Mouse (Mus musculus) subcutaneous adipose tissue, adult 2 months (tissue): Measurements from ENCODE around the gene Rps2. TPM values are rescaled to one million over a fixed set of nuclear protein-coding genes. Genes with fewer than 3 reads are reported as not detected.

Source experiments
- polyA plus RNA-seq: library from polyadenylated mRNA; depleted of rRNA; stranded (reverse); fragments of >200 nt; gene quantifications from 2 replicates; pipeline ENCODE4 v1.2.3, GENCODE M21; 2012; ENCODE audit warnings: low replicate concordance; rRNA removed

Gene Rps2
- polyA plus RNA-seq = 1,499 and 4,382 TPM in 2 replicates

DNA sequence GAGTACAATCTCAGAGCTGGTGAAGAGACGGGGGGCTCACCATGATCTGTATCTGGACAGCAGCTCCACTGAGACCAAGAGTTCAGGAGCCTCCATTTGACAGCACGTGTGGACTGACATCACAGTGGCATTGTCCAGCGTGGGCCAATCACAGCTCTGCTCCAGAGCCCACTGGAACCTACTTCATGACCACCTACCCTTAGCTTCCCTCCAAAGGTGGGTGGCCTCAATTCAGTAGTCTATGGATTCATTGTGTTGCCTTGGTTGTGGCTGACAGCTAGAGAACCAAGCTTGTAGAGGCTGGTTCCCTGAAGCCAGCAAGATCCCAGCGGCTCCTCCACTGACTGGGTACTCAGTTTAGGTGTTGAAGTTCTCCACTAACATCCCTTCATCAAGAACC is at the start of gene Rps2, which contains the start of gene Rnf151:
Rps2 (plus strand) TSS at position 174 of the 400 bp plus-strand sequence.
Rnf151 (minus strand) TSS at position 121 of the 400 bp plus-strand sequence.

GRCm38 (mm10) chr17:24669545-24670245 is 48.2 kb upstream of the Rps2 start, which contains the start of gene Zfp598:
Zfp598 (plus strand) TSS chr17:24669687.

GRCm38 (mm10) chr17:24689251-24690081 is 28.4 kb upstream of the Rps2 start, which contains the start of gene Syngr3:
Syngr3 (minus strand) TSS chr17:24689955.

GRCm38 (mm10) chr17:24696011-24696697 is 21.8 kb upstream of the Rps2 start, which contains the start of the genes Gfer and Noxo1:
Gfer (minus strand) TSS chr17:24696156.
Noxo1 (plus strand) TSS chr17:24696234.

DNA sequence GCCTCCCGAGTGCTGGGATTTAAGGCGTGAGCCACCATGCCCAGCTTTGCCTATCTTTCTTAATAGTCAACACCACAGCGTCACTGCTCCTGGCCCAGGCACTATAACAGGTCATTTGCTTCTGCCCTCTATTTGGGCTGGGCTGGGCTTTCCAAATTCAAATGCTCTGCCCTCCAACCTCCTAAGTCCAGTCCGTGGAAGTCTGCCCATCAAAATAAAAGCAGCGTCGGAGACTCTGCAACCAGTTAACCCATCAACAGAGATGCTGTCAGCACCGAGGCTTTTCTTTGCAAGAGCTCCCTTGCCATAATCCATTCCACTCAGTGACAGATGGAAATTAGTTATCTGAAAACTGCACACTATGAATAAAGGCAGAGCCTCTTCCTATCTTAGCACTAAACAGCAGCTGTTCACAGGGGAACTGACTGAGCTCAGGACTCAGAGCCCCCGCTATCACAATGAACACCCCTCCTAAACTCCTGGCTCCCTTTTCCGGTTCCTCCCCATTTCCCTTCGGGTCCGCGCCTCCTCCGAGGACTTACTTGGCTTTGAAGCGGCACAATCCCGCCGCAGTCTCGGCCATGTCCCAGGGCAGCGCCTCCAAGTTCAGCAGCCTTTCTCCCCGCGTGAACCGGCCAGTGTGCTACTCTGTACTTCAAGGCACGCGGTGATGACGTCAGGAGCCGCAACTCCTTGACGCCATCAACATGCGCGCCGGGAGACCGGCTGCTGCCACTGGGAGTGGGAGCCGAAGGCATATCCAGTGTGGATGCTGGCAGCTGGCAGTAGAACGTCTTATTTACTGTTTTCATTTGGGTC is 10.7 kb upstream of the Rps2 start, which contains the start of gene Tbl3:
Tbl3 (minus strand) TSS at position 679 of the 819 bp plus-strand sequence.

GRCm38 (mm10) chr17:24724184-24724583 is 6.3 kb downstream of the Rps2 start, which contains the start of gene Ndufb10:
Ndufb10 (minus strand) TSS chr17:24724478.

DNA sequence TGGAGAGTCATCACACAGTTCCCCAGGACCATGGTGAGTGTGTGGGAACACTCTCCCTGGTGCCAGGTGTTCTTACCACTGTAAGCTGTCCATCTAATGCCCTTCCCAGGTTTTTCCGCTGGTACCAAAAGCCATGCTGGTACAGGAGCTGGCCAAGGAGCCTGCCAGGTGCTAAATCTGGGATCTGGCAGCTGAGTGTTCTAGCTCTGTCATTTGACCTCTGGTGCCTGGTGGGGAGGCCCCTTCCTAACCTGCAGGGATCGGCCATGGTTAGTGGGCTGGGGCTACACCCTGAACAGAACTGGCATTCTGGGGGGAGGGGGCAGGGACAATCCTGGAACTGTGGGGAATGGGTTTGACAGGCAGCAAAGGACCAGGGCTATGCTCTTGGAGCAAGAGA is 9.7 kb downstream of the Rps2 start, which contains the start of gene Rpl3l:
Rpl3l (plus strand) TSS at position 203 of the 400 bp plus-strand sequence.

GRCm38 (mm10) chr17:24736330-24737051 is 18.6 kb downstream of the Rps2 start, which contains the start of gene Msrb1:
Msrb1 (plus strand) TSS chr17:24736642.

GRCm38 (mm10) chr17:24752415-24753394 is 34.8 kb downstream of the Rps2 start, which contains the start of gene Hs3st6:
Hs3st6 (plus strand) TSS chr17:24752988.

Other genes with a start within 250 kb of the Rps2 start
- gene E4f1, start 247.8 kb upstream of the Rps2 start, polyA plus RNA-seq = 74.7 and 92.1 TPM in 2 replicates
- 39.2 and 51.2 TPM in 2 replicates for gene Pgp, start 247.7 kb upstream of the Rps2 start, polyA plus RNA-seq
- gene Bricd5, start 244.2 kb upstream of the Rps2 start, polyA plus RNA-seq = 0.13 and 0.39 TPM in 2 replicates
- 38.1 and 67.3 TPM in 2 replicates for gene Mlst8, start 239.0 kb upstream of the Rps2 start, polyA plus RNA-seq
- gene Caskin1, start 229.5 kb upstream of the Rps2 start, polyA plus RNA-seq = 0.37 and 3.5 TPM in 2 replicates
- 182 and 282 TPM in 2 replicates for gene Traf7, start 190.2 kb upstream of the Rps2 start, polyA plus RNA-seq
- gene Rab26, start 183.9 kb upstream of the Rps2 start, polyA plus RNA-seq = 0.34 and 0.81 TPM in 2 replicates
- 82.6 and 139 TPM in 2 replicates for gene Pkd1, start 168.3 kb upstream of the Rps2 start, polyA plus RNA-seq
- 180 and 186 TPM in 2 replicates for gene Tsc2, start 85.5 kb upstream of the Rps2 start, polyA plus RNA-seq
- 21.7 and 22.7 TPM in 2 replicates for gene Nthl1, start 85.4 kb upstream of the Rps2 start, polyA plus RNA-seq
- gene Slc9a3r2, start 67.8 kb upstream of the Rps2 start, polyA plus RNA-seq = 159 and 182 TPM in 2 replicates
- gene Npw, start 59.7 kb upstream of the Rps2 start, polyA plus RNA-seq = 0.75 and 0.93 TPM in 2 replicates
- 59.9 and 96.8 TPM in 2 replicates for gene Zfp598, start 48.4 kb upstream of the Rps2 start, polyA plus RNA-seq
- 0.24 and 0.55 TPM in 2 replicates for gene Syngr3, start 28.2 kb upstream of the Rps2 start, polyA plus RNA-seq
- gene Gfer, start 22.0 kb upstream of the Rps2 start, polyA plus RNA-seq = 32.2 and 33.0 TPM in 2 replicates
- gene Noxo1, start 21.9 kb upstream of the Rps2 start, polyA plus RNA-seq = 7.8 and 11.2 TPM in 2 replicates
- 62.3 and 93.0 TPM in 2 replicates for gene Tbl3, start 10.5 kb upstream of the Rps2 start, polyA plus RNA-seq
- 0.13 and 0.19 TPM in 2 replicates for gene Rnf151, start 53 bp upstream of the Rps2 start, polyA plus RNA-seq
- gene Ndufb10, start 6.4 kb downstream of the Rps2 start, polyA plus RNA-seq = 368 and 449 TPM in 2 replicates
- gene Rpl3l, start 9.7 kb downstream of the Rps2 start, polyA plus RNA-seq = 0.15 and 0.24 TPM in 2 replicates
- gene Msrb1, start 18.5 kb downstream of the Rps2 start, polyA plus RNA-seq = 104 and 170 TPM in 2 replicates
- gene Hs3st6, start 34.9 kb downstream of the Rps2 start, polyA plus RNA-seq = 0.80 and 5.6 TPM in 2 replicates
- gene Meiob, start 86.2 kb downstream of the Rps2 start, polyA plus RNA-seq = 0.10 TPM in 1 of 2 replicates, not detected in the other
- 97.3 and 196 TPM in 2 replicates for gene Hagh, start 122.0 kb downstream of the Rps2 start, polyA plus RNA-seq
- gene Fahd1, start 132.2 kb downstream of the Rps2 start, polyA plus RNA-seq = 10.9 and 14.8 TPM in 2 replicates
- 50.0 and 143 TPM in 2 replicates for gene Igfals, start 147.9 kb downstream of the Rps2 start, polyA plus RNA-seq
- gene Nubp2, start 168.2 kb downstream of the Rps2 start, polyA plus RNA-seq = 32.7 and 38.4 TPM in 2 replicates
- gene Spsb3, start 168.5 kb downstream of the Rps2 start, polyA plus RNA-seq = 53.0 and 84.0 TPM in 2 replicates
- gene Eme2, start 177.0 kb downstream of the Rps2 start, polyA plus RNA-seq = 30.9 and 44.6 TPM in 2 replicates
- 141 and 210 TPM in 2 replicates for gene Mrps34, start 177.0 kb downstream of the Rps2 start, polyA plus RNA-seq
- 39.5 and 77.7 TPM in 2 replicates for gene Nme3, start 178.4 kb downstream of the Rps2 start, polyA plus RNA-seq
- gene Mapk8ip3, start 218.9 kb downstream of the Rps2 start, polyA plus RNA-seq = 103 and 150 TPM in 2 replicates
- gene Jpt2, start 242.6 kb downstream of the Rps2 start, polyA plus RNA-seq = 33.2 and 36.8 TPM in 2 replicates